Mouse (Mus musculus): Measurements from ENCODE around the gene Syn3. TPM values are rescaled to one million over a fixed set of nuclear protein-coding genes. Genes with fewer than 3 reads are reported as not detected.

Syn3 gene
- polyA plus RNA-seq, 1 experiment from 2014 or later = 0.22 TPM

DNA sequence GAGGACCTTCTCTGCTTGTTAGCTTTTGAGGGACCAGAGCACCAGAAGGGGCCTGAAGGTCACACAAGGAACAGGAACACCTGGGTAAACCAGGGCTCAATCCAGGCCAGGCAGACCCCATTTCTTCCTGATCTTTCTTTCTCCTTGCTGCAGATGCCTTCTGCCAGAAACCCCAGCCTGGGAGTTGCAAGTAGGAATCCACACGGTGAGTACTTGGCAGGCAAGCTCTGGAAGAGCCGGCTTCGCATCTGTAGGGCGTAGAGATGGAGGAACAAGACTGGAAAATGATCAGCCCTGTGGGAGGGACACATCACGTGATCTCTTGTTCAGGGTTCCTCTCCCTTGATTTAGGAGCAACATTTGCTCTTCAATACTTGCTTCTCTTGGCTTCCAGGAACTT lies 310.8 kb downstream of the Syn3 start:
- no peaks in the 10 kb centered on the region for H3K9me3 ChIP-seq (replicated peaks; ENCODE audit: control insufficient read depth, low read length)
- ATAC-seq (ENCODE audit: low read depth) = no peak
- H3K27ac ChIP-seq (ENCODE audit: low read length) = no peak overlapping the region
- H3K4me2 ChIP-seq (ENCODE audit: low read depth, low read length) = no peak overlapping the region
- no peaks in the 10 kb centered on the region for H3K27me3 ChIP-seq (ENCODE audit: control insufficient read depth, insufficient read depth, low read depth, low read length)
- H3K36me3 ChIP-seq (ENCODE audit: control insufficient read depth, insufficient read depth) = no peaks in the 10 kb centered on the region
- no peaks in the 10 kb centered on the region for H3K4me1 ChIP-seq (ENCODE audit: control insufficient read depth, low read depth, low read length)
- WGBS (ENCODE audit: insufficient replicate concordance) = 60% methylated on average over 5 of the region's 5 CpGs
- H3K4me3 ChIP-seq (ENCODE audit: low read depth, low read length) = no peak overlapping the region
- no peak overlapping the region for H3K9ac ChIP-seq (ENCODE audit: low read depth, low read length)

DNA sequence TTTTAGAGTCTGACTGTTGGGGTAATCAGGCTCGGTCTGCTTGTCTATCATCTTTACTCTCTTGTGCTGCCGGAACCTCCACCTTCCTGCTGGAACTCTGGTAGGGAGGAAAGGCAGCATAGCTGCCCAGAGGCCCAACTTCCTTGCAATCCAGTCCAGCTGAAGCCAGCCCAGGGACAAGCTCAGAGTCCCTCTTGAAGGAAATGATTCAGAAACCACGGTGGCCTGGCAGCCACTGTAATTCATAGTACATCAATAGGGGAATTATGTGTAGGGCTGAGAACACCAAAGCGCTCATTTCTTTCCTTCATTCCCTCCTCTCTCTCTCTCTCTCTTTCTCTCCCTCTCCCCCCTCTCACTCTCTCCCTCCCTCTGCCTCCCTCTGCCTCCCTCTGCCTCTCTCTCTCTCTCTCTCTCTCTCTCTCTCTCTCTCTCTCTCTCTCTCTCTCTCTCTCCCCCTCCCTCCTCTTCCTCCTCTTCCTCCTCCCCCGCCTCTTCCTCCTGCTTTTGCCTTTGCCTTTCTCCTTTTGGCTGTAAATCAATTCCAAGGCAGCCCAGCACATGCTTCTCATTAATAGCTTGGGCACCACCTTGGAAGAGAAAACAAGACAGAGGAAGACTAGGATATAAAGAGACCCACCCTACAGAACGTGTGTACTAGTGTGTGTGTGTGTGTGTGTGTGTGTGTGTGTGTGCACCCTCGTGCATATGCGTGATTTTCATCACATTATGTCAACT lies 315.4 kb downstream of the Syn3 start:
- Histone ChIP-seq H3K4me3 (ENCODE audit: low read depth, low read length) (no peak overlapping the region), H3K4me1 (ENCODE audit: control insufficient read depth, low read depth, low read length) (no peaks in the 10 kb centered on the region), H3K9ac (ENCODE audit: low read depth, low read length) (no peak overlapping the region), H3K27me3 (ENCODE audit: control insufficient read depth, insufficient read depth, low read depth, low read length) (no peaks in the 10 kb centered on the region), H3K4me2 (ENCODE audit: low read depth, low read length) (no peak overlapping the region), H3K27ac (ENCODE audit: low read length) (no peak overlapping the region), H3K36me3 (ENCODE audit: control insufficient read depth, insufficient read depth) (no peaks in the 10 kb centered on the region), H3K9me3 (replicated peaks; ENCODE audit: control insufficient read depth, low read length) (no peaks in the 10 kb centered on the region)
- WGBS (ENCODE audit: insufficient replicate concordance) = 35% methylated on average over 8 of the region's 8 CpGs
- ATAC-seq (ENCODE audit: low read depth) = no peak

DNA sequence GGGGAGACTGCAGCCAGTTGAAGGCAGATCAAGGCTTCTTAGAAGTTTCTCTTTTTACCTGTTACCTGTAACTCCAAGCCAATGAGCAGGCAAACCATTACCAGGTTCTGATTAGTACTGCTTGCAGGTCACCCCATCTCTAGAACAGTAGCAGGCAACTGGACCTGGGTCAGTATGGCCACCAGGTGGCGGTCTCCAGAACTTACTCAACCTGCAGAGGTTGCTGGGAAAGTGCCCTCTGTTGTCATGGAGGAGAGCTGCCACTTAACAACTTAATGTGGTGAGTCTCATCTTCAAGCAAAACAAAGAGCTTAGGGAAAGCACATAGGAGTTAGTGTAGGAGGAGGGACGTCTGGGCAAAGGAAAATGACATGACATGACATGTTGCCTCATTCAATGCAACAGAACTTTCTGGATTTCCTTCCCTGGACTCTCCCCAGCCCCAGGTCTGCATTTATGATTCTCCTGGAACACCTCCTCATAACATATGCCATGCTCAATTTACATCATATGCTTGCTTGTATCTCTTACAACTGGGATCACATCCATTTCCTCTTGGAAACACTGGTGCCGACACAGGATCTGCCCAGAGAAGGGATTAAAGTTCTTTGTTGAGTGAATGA lies 316.4 kb downstream of the Syn3 start:
- no peak overlapping the region for H3K27ac ChIP-seq (ENCODE audit: low read length)
- no peaks in the 10 kb centered on the region for H3K4me1 ChIP-seq (ENCODE audit: control insufficient read depth, low read depth, low read length)
- H3K4me3 ChIP-seq (ENCODE audit: low read depth, low read length) = no peak overlapping the region
- no peak overlapping the region for H3K9ac ChIP-seq (ENCODE audit: low read depth, low read length)
- 39% methylated on average over 3 of the region's 3 CpGs for whole genome bisulfite sequencing (ENCODE audit: insufficient replicate concordance)
- no peaks in the 10 kb centered on the region for H3K9me3 ChIP-seq (replicated peaks; ENCODE audit: control insufficient read depth, low read length)
- H3K36me3 ChIP-seq (ENCODE audit: control insufficient read depth, insufficient read depth) = no peaks in the 10 kb centered on the region
- no peak for ATAC-seq (ENCODE audit: low read depth)
- H3K27me3 ChIP-seq (ENCODE audit: control insufficient read depth, insufficient read depth, low read depth, low read length) = no peaks in the 10 kb centered on the region
- no peak overlapping the region for H3K4me2 ChIP-seq (ENCODE audit: low read depth, low read length)

DNA sequence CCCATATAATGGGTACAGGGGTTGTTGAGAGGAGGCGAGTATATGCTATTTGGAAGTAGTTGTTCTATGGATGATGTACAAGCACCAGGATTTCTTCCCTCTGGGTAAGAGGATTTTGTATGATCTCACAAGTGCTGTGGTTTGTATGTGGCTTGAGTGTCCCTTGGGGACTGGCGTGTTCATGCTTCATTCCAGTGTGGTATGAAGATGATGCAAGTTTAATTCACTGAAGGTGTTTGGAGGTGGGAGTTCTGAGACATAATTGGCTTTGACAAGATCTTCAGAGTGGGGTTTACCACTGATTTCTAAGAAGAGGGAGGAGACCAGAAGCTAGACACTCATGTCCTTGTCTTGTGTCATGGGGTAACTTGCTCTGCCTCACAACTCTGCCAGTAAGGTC lies 322.3 kb downstream of the Syn3 start:
- Histone ChIP-seq H3K4me1 (ENCODE audit: control insufficient read depth, low read depth, low read length) (no peaks in the 10 kb centered on the region), H3K27me3 (ENCODE audit: control insufficient read depth, insufficient read depth, low read depth, low read length) (no peaks in the 10 kb centered on the region), H3K4me3 (ENCODE audit: low read depth, low read length) (no peak overlapping the region), H3K27ac (ENCODE audit: low read length) (no peak overlapping the region), H3K9ac (ENCODE audit: low read depth, low read length) (no peak overlapping the region), H3K9me3 (replicated peaks; ENCODE audit: control insufficient read depth, low read length) (no peaks in the 10 kb centered on the region), H3K36me3 (ENCODE audit: control insufficient read depth, insufficient read depth) (no peaks in the 10 kb centered on the region), H3K4me2 (ENCODE audit: low read depth, low read length) (no peak overlapping the region)
- ATAC-seq (ENCODE audit: low read depth) = no peak
- WGBS (ENCODE audit: insufficient replicate concordance) = 50% methylated on average over 2 of the region's 2 CpGs

DNA sequence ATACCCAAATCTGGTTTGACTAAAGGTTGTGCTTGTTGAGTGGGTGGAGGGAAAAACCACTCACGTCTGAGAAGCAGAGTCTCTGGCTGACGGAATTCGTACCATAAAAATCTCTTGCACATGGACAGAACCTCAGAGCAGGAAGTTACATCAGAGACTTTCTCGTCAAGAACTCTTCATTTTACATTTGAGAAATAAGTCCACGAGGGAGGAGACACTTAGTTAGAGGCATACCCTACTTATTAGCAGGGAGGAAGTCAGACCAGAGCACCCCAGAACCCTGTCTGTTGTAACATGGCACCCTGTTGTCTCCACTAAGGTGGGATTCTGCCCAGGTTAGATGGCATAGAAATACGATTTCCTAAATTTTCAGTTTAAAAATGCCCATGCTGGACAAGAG lies 324.7 kb downstream of the Syn3 start:
- ATAC-seq (ENCODE audit: low read depth) = peak; percentile 24; the same call in 1 of the 2 replicates
- H3K27me3 ChIP-seq (ENCODE audit: control insufficient read depth, insufficient read depth, low read depth, low read length) = no peaks in the 10 kb centered on the region

DNA sequence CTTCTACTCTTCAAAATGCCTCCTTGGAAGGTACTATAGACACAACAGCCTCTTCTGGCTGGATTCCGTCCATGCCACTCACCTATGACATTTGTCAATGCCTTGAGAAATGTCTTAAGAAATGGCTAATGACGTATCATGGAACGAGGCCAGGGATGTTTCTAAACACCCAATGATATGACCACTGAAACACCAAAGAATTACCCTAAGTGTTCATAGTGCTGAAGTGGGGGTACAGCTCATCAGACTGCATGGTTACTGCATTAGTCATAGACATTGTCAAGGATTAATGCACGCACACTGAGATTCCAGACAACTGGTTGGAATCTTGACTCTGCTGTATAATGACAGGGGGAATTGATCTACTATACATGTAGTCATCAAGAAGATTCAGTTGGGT lies 325.4 kb downstream of the Syn3 start:
- Histone ChIP-seq H3K36me3 (ENCODE audit: control insufficient read depth, insufficient read depth) (no peaks in the 10 kb centered on the region), H3K4me1 (ENCODE audit: control insufficient read depth, low read depth, low read length) (no peaks in the 10 kb centered on the region), H3K4me2 (ENCODE audit: low read depth, low read length) (no peak overlapping the region), H3K27ac (ENCODE audit: low read length) (no peak overlapping the region), H3K27me3 (ENCODE audit: control insufficient read depth, insufficient read depth, low read depth, low read length) (no peaks in the 10 kb centered on the region), H3K9ac (ENCODE audit: low read depth, low read length) (no peak overlapping the region), H3K4me3 (ENCODE audit: low read depth, low read length) (no peak overlapping the region), H3K9me3 (replicated peaks; ENCODE audit: control insufficient read depth, low read length) (no peaks in the 10 kb centered on the region)
- WGBS (ENCODE audit: insufficient replicate concordance) = 68% methylated on average over 4 of the region's 4 CpGs
- ATAC-seq (ENCODE audit: low read depth) = no peak

More for the DNA sequence above, 324.7 kb downstream of the Syn3 start:
- Histone ChIP-seq H3K9me3 (replicated peaks; ENCODE audit: control insufficient read depth, low read length) (no peaks in the 10 kb centered on the region), H3K36me3 (ENCODE audit: control insufficient read depth, insufficient read depth) (no peaks in the 10 kb centered on the region), H3K4me3 (ENCODE audit: low read depth, low read length) (no peak overlapping the region), H3K27ac (ENCODE audit: low read length) (no peak overlapping the region), H3K4me2 (ENCODE audit: low read depth, low read length) (no peak overlapping the region), H3K9ac (ENCODE audit: low read depth, low read length) (no peak overlapping the region), H3K4me1 (ENCODE audit: control insufficient read depth, low read depth, low read length) (no peaks in the 10 kb centered on the region)
- WGBS (ENCODE audit: insufficient replicate concordance) = 35% methylated on average over 6 of the region's 6 CpGs

DNA sequence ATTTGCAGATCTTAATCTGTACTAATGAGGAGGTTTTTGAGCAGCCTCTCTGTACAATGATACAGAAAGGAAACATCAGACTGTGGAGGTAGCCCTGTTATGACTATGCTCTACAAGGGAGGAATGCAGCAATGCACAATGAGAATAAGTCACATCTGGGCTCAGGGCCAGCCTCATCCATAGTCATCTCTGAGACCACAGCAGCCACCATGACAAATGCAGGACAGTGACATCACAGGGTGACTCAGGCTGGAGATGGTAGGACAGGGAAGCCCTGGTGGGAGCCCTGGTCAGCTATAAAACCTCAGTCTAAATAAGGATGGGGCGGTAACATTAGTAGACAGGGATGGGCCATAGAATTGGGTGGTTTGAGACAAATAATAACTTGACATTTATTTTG lies 327.4 kb downstream of the Syn3 start:
- Histone ChIP-seq H3K4me2 (ENCODE audit: low read depth, low read length) (no peak overlapping the region), H3K4me3 (ENCODE audit: low read depth, low read length) (no peak overlapping the region), H3K4me1 (ENCODE audit: control insufficient read depth, low read depth, low read length) (no peaks in the 10 kb centered on the region; the same call in 1 of the 2 replicates), H3K9ac (ENCODE audit: low read depth, low read length) (no peak overlapping the region), H3K36me3 (ENCODE audit: control insufficient read depth, insufficient read depth) (no peaks in the 10 kb centered on the region), H3K9me3 (replicated peaks; ENCODE audit: control insufficient read depth, low read length) (no peaks in the 10 kb centered on the region), H3K27ac (ENCODE audit: low read length) (no peak overlapping the region), H3K27me3 (ENCODE audit: control insufficient read depth, insufficient read depth, low read depth, low read length) (no peaks in the 10 kb centered on the region)
- WGBS (ENCODE audit: insufficient replicate concordance) = 68% methylated on average over 1 of the region's 1 CpGs
- ATAC-seq (ENCODE audit: low read depth) = no peak

DNA sequence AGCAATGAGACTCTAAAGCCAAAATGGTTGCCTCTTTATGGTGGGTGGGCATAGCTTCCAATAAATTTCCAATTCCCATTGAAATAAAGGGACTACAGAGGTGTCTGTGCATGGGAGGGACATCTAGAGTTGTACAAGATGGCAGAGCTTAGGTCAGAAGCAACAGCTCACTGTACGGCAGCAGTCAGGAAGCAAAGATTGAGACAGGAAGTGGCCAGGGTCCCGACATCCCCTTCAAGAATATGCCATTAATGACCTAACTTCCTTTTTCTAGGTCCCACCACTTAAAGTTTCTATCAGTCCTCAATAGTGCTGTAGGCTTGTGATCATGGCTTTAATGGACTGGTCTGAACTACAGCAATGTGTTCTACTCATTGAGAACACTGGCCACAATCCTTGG lies 330.6 kb downstream of the Syn3 start:
- no peak overlapping the region for H3K9ac ChIP-seq (ENCODE audit: low read depth, low read length)

DNA sequence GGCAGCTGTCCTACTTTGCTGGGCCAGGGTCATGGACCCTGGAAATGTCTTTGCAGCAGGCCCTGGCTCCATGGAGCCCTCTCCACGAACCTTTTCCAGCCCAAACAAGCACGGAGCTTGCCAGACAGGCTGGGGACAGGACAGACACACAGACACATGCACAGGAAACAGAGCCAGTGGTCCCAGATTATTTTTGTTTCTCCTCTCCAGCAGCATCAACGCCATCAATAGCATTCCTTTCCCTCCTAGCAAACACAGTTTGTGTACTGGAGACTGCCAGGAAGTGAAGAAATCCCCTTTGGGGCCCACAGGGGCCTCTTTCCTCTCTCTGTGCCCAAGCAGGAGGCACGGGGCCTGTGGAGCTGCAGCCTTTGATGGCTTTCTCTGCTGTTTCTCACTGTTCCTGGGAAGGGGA lies 331.8 kb downstream of the Syn3 start:
- WGBS (ENCODE audit: insufficient replicate concordance) = 4% methylated on average over 4 of the region's 4 CpGs
- no peaks in the 10 kb centered on the region; the same call in 1 of the 2 replicates for H3K4me1 ChIP-seq (ENCODE audit: control insufficient read depth, low read depth, low read length)
- H3K27ac ChIP-seq (ENCODE audit: low read length) = no peak overlapping the region
- H3K36me3 ChIP-seq (ENCODE audit: control insufficient read depth, insufficient read depth) = no peaks in the 10 kb centered on the region
- H3K4me2 ChIP-seq (ENCODE audit: low read depth, low read length) = no peak overlapping the region
- no peak for ATAC-seq (ENCODE audit: low read depth)
- H3K9ac ChIP-seq (ENCODE audit: low read depth, low read length) = no peak overlapping the region
- H3K4me3 ChIP-seq (ENCODE audit: low read depth, low read length) = no peak overlapping the region
- H3K27me3 ChIP-seq (ENCODE audit: control insufficient read depth, insufficient read depth, low read depth, low read length) = no peaks in the 10 kb centered on the region
- H3K9me3 ChIP-seq (replicated peaks; ENCODE audit: control insufficient read depth, low read length) = no peaks in the 10 kb centered on the region

More for the DNA sequence above, 330.6 kb downstream of the Syn3 start:
- Histone ChIP-seq H3K9me3 (replicated peaks; ENCODE audit: control insufficient read depth, low read length) (no peaks in the 10 kb centered on the region), H3K4me2 (ENCODE audit: low read depth, low read length) (no peak overlapping the region), H3K36me3 (ENCODE audit: control insufficient read depth, insufficient read depth) (no peaks in the 10 kb centered on the region), H3K27ac (ENCODE audit: low read length) (no peak overlapping the region), H3K27me3 (ENCODE audit: control insufficient read depth, insufficient read depth, low read depth, low read length) (no peaks in the 10 kb centered on the region), H3K4me3 (ENCODE audit: low read depth, low read length) (no peak overlapping the region), H3K4me1 (ENCODE audit: control insufficient read depth, low read depth, low read length) (no peaks in the 10 kb centered on the region; the same call in 1 of the 2 replicates)
- no peak for ATAC-seq (ENCODE audit: low read depth)
- 26% methylated on average over 2 of the region's 2 CpGs for WGBS (ENCODE audit: insufficient replicate concordance)
